Mouse (Mus musculus): ENCODE data around the gene Rnf13.

GRCm38 (mm10) chr3:57696249-57696648 lies 39.6 kb upstream of the Rnf13 start:
- TF ChIP-seq POLR2A (IDR thresholded peaks at IDR 0.05; ENCODE audit: borderline replicate concordance, control insufficient read depth, low read depth, low read length) (no peak), CTCF (IDR thresholded peaks at IDR 0.05; ENCODE audit: control insufficient read depth, insufficient read depth, low read length) (no peak)
